Mouse (Mus musculus): ENCODE data around the gene Rad51b.

GRCm38 (mm10) chr12:79380190-79380589 lies 83.1 kb downstream of the Rad51b start:
- TF ChIP-seq CTCF (IDR thresholded peaks at IDR 0.05; ENCODE audit: insufficient read depth, low read length) (no peak), POLR2A (IDR thresholded peaks at IDR 0.05; ENCODE audit: borderline replicate concordance, extremely low read depth, low read depth, low read length) (no peak)
